Mouse (Mus musculus): ENCODE measurements around the gene Mindy1.

DNA sequence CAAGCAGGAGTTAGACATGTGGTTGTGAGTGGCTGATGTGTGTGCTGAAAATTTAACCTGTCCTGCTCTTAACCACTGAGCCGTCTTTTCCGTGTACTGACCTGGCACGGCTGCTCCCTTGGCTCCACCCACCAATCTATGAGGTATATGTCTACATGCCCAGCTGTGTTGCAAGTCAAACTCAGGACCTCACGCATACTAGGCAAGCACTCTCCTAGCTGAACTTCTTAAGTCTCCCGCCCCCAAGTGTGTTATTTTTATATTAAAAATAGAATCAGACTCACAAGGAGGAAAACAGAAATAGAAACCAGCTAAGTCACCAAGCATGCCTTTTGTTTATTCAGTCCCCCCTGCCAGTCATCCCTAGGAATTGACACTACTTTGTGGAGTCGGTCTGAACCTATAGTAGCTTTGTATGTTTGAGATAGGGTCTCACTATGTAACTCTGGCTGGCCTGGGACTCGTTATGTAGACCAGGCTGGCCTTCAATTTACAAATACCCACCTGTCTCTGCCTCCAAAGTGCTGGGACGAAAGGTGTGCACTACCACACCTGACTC, 43.5 kb upstream of the Mindy1 start:
- no peak for TF ChIP-seq POLR2A (IDR thresholded peaks at IDR 0.05; ENCODE audit: low read depth, low read length)
- no peak for TF ChIP-seq CTCF (IDR thresholded peaks at IDR 0.05; ENCODE audit: extremely low read depth, insufficient read length, insufficient replicate concordance, low read depth, low read length)
